Mouse (Mus musculus) liver, embryonic 14.5 days (tissue): Measurements from ENCODE around the gene Hspb9.

ENCODE experiments used
- CTCF ChIP-seq: IDR thresholded peaks from 2 replicates; pipeline ENCODE4 v1.5.1; 2016; ENCODE audit warnings: antibody characterized with exemption, low read depth, control low read depth
- EP300 ChIP-seq: IDR thresholded peaks from 2 replicates; pipeline ENCODE4 v1.6.1; 2016; ENCODE audit warnings: antibody characterized with exemption, low read depth

- TF ChIP-seq CTCF = peak; percentile 88
- TF ChIP-seq EP300 = no peak
Observed at GRCm38 (mm10) chr11:100761547-100762045, 47.9 kb downstream of the Hspb9 start.
